Mouse (Mus musculus) spleen, embryonic (tissue): ENCODE measurements around the gene Gm3435.
"Not testable (repeated sequence)": the region's sequence is repeated elsewhere in the genome, so short reads cannot be mapped to it uniquely, and the experiment has no call there.

Source experiments
- CTCF ChIA-PET: fragments of 350-600 bp; sonication (Branson Sonifier 250); formaldehyde crosslinking; loops from one replicate; lab custom pipeline; 2022; lab: Charles Lee

Gene Gm3435

DNA sequence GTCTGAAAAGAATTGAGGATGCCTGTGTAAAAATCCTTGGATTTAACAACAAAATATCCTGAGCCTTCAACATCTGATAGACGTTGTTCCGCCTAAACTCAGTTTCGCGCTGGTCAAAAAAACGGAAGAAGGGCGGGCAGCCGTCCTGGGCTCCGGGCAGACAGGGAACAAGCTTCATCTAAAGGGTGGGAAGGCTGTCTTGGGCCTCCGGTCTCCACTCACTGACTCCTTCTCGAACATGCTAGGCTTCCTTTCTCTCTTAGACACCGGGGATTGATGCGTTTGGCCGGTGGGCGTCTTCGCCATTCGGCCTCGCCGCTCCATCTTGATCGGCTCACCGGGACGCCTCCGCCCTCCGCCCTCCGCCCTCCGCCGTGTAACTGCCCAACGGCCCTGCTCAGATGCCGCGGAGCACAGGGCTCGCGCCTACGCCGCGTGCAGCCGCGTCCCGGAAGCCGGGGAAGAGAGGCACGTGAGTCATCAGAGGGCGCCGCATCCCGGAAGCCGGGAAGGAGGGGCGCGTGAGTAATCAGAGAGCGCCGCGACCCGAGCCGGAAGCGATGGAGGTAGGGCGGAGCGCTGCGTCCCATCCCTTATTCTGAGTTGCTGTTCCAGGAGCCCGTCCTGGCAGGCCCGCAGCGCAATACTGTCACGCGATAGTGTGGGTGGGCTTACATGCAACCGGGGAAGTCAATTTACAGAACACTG is at the start of gene Gm3435:
Gene Gm3435, plus strand, starts transcription at position 471 of the 708 bp plus-strand sequence.
- CTCF ChIA-PET: not testable (repeated sequence)

DNA sequence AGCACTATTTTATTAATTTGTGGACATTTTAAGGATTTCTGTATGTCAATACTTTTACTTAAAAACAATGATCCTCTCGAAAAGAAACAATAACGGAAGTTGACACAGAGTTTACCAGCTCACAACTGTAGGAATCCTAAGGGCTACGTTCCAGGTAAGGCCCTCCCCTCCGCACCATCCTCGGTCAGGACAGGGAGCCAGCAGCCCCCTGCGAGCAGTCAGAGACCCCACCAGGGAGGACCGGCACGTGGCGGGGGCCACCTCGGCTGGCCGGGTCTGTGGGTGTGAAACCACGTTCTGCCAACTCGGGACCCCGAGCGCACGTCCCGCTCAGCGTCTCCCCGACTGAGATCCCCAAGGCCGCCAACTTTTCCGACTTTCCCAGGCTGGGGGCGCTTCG is 49.5 kb upstream of the Gm3435 start:
- CTCF ChIA-PET: interaction anchor here (0.8 kb wide), 1 partner anchor 17 kb away, joined by 4 read pairs; the partner anchor contains the start of genes 1600012H06Rik and Wdr27

- CTCF ChIA-PET: not testable (repeated sequence)
Measured at GRCm38 (mm10) chr17:14960951-14961556, 48.9 kb upstream of the Gm3435 start, which contains the start of gene Phf10. Phf10 (minus strand) TSS chr17:14961273.

- CTCF ChIA-PET: not testable (repeated sequence)
Measured at GRCm38 (mm10) chr17:14961557-14962154, 48.3 kb upstream of the Gm3435 start.

DNA sequence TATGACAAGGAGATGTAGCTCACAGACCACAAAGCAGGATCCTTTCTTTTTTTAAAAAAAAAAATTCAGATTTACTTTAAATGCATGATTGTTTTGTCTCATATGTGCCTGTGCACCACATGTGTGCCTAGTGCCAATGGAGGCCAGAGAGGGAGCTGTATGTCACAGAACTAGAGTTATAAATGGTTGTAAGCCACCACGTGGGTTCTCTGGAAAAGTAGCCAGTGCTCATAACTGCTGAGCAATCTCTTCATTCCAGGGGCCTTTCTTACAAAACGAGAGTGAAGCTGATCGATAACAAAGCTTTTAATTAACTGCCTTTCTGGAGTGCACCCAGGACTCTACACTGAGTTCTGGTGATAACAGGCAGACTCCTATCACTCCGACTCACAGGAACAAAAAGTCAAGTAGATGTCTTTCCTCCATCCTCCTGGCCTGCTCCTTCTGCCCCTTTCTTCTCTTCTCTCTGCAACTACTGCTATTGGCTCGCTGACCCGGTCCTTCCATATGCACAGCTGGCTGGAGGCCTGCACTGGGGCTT is 41.5 kb upstream of the Gm3435 start:
- CTCF ChIA-PET: not testable (repeated sequence)

GRCm38 (mm10) chr17:14977718-14978361 is 32.1 kb upstream of the Gm3435 start:
- CTCF ChIA-PET: not testable (repeated sequence)

- CTCF ChIA-PET: not testable (repeated sequence)
Measured at GRCm38 (mm10) chr17:14978362-14979038, 31.5 kb upstream of the Gm3435 start, which contains the start of the genes 9030025P20Rik and Gm3417. 9030025P20Rik (plus strand) TSS chr17:14978468. Gm3417 (minus strand) TSS chr17:14978790.

DNA sequence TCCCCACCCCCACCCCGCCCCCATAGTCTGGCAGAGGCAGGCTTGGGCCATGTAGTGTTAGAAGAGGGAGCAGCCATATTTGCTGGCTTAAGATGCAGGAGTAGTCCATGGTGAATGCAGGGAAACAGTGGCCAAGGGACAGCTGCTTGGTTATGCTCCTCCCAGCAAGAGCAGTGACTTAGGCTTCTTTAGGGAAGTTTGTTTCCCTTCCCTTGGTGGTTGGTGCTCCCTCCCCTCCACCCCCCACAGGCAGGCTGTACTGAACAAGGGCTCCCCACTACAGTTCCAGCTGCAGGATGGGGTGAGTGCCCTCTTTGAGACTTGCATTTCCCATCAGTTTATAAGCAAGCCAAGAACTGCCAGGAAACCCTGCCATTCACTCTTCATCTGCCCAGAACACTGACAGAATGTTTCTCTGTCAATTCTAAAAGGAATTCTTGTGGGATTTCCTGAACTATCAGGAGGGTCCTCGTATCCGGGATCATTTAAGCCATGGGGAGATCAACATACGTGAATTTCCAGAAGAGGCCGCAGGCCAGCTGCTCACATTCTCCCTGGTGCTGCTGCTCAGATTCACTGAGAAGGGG is 19.8 kb upstream of the Gm3435 start:
- CTCF ChIA-PET: not testable (repeated sequence)

- CTCF ChIA-PET: not testable (repeated sequence)
Measured at GRCm38 (mm10) chr17:14992522-14993138, 17.3 kb upstream of the Gm3435 start.

- CTCF ChIA-PET: not testable (repeated sequence)
Measured at GRCm38 (mm10) chr17:14993139-14993832, 16.7 kb upstream of the Gm3435 start.

- CTCF ChIA-PET: not testable (repeated sequence)
Measured at GRCm38 (mm10) chr17:14994140-14994539, 15.8 kb upstream of the Gm3435 start.

- CTCF ChIA-PET: not testable (repeated sequence)
Measured at GRCm38 (mm10) chr17:15000047-15000446, 9.9 kb upstream of the Gm3435 start.

DNA sequence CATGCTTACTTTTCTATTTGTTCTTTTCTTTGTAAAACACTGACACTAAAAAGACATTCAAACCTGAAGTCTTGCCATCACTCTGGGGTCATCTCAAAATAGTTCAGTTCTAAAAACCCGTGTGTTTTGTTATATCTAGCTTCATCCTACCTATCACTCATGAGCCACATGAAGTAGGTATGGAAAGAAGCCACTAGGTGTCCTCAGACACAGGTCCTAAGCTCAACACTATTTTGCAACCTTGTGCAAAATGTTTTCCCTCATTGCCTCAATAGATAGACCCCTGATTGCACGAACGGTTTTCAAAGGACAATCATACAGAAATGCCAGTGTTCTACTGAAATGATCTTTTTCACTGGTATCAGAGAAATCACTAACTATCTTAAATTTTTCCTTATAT is 888 bp upstream of the Gm3435 start:
- CTCF ChIA-PET: not testable (repeated sequence)

DNA sequence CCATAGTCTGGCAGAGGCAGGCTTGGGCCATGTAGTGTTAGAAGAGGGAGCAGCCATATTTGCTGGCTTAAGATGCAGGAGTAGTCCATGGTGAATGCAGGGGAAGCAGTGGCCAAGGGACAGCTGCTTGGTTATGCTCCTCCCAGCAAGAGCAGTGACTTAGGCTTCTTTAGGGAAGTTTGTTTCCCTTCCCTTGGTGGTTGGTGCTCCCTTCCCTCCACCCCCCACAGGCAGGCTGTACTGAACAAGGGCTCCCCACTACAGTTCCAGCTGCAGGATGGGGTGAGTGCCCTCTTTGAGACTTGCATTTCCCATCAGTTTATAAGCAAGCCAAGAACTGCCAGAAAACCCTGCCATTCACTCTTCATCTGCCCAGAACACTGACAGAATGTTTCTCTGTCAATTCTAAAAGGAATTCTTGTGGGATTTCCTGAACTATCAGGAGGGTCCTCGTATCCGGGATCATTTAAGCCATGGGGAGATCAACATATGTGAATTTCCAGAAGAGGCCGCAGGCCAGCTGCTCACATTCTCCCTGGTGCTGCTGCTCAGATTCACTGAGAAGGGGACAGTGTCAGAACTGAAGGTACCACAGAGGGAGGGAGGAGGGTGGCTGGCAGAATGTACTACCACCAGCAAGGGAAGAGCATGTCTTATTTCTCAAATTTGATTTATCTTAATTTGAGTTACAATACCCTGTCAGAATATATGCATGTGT is 11.7 kb downstream of the Gm3435 start:
- CTCF ChIA-PET: not testable (repeated sequence)

GRCm38 (mm10) chr17:15023878-15024492 is 14.0 kb downstream of the Gm3435 start:
- CTCF ChIA-PET: not testable (repeated sequence)

- CTCF ChIA-PET: not testable (repeated sequence)
Measured at GRCm38 (mm10) chr17:15024502-15025193, 14.7 kb downstream of the Gm3435 start.

GRCm38 (mm10) chr17:15025513-15025912 is 15.5 kb downstream of the Gm3435 start:
- CTCF ChIA-PET: not testable (repeated sequence)

GRCm38 (mm10) chr17:15031414-15031813 is 21.4 kb downstream of the Gm3435 start:
- CTCF ChIA-PET: not testable (repeated sequence)
